Mouse (Mus musculus): ENCODE measurements at regions not wholly inside any gene's neighbourhood (a gene's known extent, or its start where the extent isn't known, plus 50 kb on each side); places are given as distances from the start of the nearest gene placed in this dataset.

DNA sequence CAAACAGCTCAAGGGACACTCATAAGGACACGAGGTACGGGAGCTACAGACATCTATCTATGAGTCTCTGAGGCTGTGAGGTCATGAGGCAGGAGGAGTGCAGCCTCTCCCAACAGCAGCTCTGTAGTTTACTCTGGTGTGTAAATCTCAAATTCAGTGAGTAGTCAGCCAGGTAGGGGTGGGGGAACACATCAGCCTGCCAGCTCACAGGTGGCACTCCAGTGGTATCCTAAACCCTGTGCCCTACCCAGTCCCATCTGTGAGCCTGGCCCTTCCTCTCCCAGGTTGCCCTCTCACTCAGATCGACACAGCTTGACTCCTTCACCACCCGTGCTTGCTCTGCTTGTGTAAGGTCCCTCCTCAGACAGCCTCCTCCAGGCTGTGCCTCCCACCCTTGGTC lies 202.2 kb downstream of the Sipa1l2 start:
- no peaks in the 10 kb centered on the region for H3K4me1 ChIP-seq (ENCODE audit: insufficient read depth)
- H3K27me3 ChIP-seq (ENCODE audit: insufficient read depth, low read length), result no peaks in the 10 kb centered on the region
- TF ChIP-seq CTCF (IDR thresholded peaks at IDR 0.05; ENCODE audit: low read depth), result no peak
- ATAC-seq (no peak), DNase-seq (no peak)
- H3K4me2 ChIP-seq (ENCODE audit: low read depth), result no peak overlapping the region
- H3K4me3 ChIP-seq (ENCODE audit: low read depth, low read length), result no peak overlapping the region
- no peak overlapping the region for H3K9ac ChIP-seq
- H3K36me3 ChIP-seq (ENCODE audit: insufficient read depth), result no peaks in the 10 kb centered on the region
- H3K27ac ChIP-seq (ENCODE audit: low read depth, low read length), result no peak overlapping the region
- H3K9me3 ChIP-seq (ENCODE audit: low read length), result no peaks in the 10 kb centered on the region
- 83% methylated on average over 4 of the region's 4 CpGs for WGBS

- ATAC-seq (no peak), DNase-seq (no peak)
- no peaks in the 10 kb centered on the region for H3K36me3 ChIP-seq (ENCODE audit: insufficient read depth)
- no peak overlapping the region for H3K4me2 ChIP-seq (ENCODE audit: low read depth)
- WGBS, result 79% methylated on average over 5 of the region's 5 CpGs
- H3K27me3 ChIP-seq (ENCODE audit: insufficient read depth, low read length), result no peaks in the 10 kb centered on the region
- no peak for TF ChIP-seq CTCF (IDR thresholded peaks at IDR 0.05; ENCODE audit: low read depth)
- H3K9me3 ChIP-seq (ENCODE audit: low read length), result 0 out of 2 replicates have a peak, but pooled peaks cover 6% of the 10 kb centered on the region
- no peak overlapping the region for H3K9ac ChIP-seq
- H3K4me3 ChIP-seq (ENCODE audit: low read depth, low read length), result no peak overlapping the region
- no peaks in the 10 kb centered on the region for H3K4me1 ChIP-seq (ENCODE audit: insufficient read depth)
- H3K27ac ChIP-seq (ENCODE audit: low read depth, low read length), result no peak overlapping the region
Observed at GRCm38 (mm10) chr8:125365004-125365403, 204.6 kb downstream of the Sipa1l2 start.

GRCm38 (mm10) chr8:125359456-125359855 lies 210.2 kb downstream of the Sipa1l2 start:
- no peaks in the 10 kb centered on the region for H3K27me3 ChIP-seq (ENCODE audit: insufficient read depth, low read length)
- 0 out of 2 replicates have a peak, but pooled peaks cover 12% of the 10 kb centered on the region for H3K9me3 ChIP-seq (ENCODE audit: low read length)
- no peak overlapping the region for H3K27ac ChIP-seq (ENCODE audit: low read depth, low read length)
- ATAC-seq (no peak), DNase-seq (no peak)
- TF ChIP-seq CTCF (IDR thresholded peaks at IDR 0.05; ENCODE audit: low read depth), result no peak
- WGBS, result 61% methylated on average over 2 of the region's 2 CpGs
- no peak overlapping the region for H3K4me2 ChIP-seq (ENCODE audit: low read depth)
- H3K36me3 ChIP-seq (ENCODE audit: insufficient read depth), result no peaks in the 10 kb centered on the region
- H3K4me1 ChIP-seq (ENCODE audit: insufficient read depth), result no peaks in the 10 kb centered on the region
- no peak overlapping the region for H3K9ac ChIP-seq
- no peak overlapping the region for H3K4me3 ChIP-seq (ENCODE audit: low read depth, low read length)

GRCm38 (mm10) chr8:125357759-125358158 lies 211.8 kb downstream of the Sipa1l2 start:
- Histone ChIP-seq H3K9ac (no peak overlapping the region), H3K27me3 (ENCODE audit: insufficient read depth, low read length) (no peaks in the 10 kb centered on the region), H3K36me3 (ENCODE audit: insufficient read depth) (no peaks in the 10 kb centered on the region), H3K9me3 (ENCODE audit: low read length) (0 out of 2 replicates have a peak, but pooled peaks cover 12% of the 10 kb centered on the region), H3K4me1 (ENCODE audit: insufficient read depth) (no peaks in the 10 kb centered on the region), H3K4me3 (ENCODE audit: low read depth, low read length) (no peak overlapping the region), H3K4me2 (ENCODE audit: low read depth) (no peak overlapping the region), H3K27ac (ENCODE audit: low read depth, low read length) (no peak overlapping the region)
- ATAC-seq (no peak), DNase-seq (no peak)
- TF ChIP-seq CTCF (IDR thresholded peaks at IDR 0.05; ENCODE audit: low read depth), result no peak
- 83% methylated on average over 3 of the region's 3 CpGs for WGBS

- no peak for TF ChIP-seq CTCF (IDR thresholded peaks at IDR 0.05; ENCODE audit: low read depth)
- peak; percentile 63 for ATAC-seq
- Histone ChIP-seq H3K9me3 (ENCODE audit: low read length) (0 out of 2 replicates have a peak, but pooled peaks cover 7% of the 10 kb centered on the region), H3K4me1 (ENCODE audit: insufficient read depth) (no peaks in the 10 kb centered on the region), H3K27me3 (ENCODE audit: insufficient read depth, low read length) (no peaks in the 10 kb centered on the region), H3K27ac (ENCODE audit: low read depth, low read length) (no peak overlapping the region), H3K9ac (no peak overlapping the region), H3K4me3 (ENCODE audit: low read depth, low read length) (no peak overlapping the region), H3K36me3 (ENCODE audit: insufficient read depth) (no peaks in the 10 kb centered on the region), H3K4me2 (ENCODE audit: low read depth) (no peak overlapping the region)
- DNase-seq, result no peak
- WGBS, result 43% methylated on average over 7 of the region's 7 CpGs
Observed at GRCm38 (mm10) chr8:125355059-125355509, 214.5 kb downstream of the Sipa1l2 start.

DNA sequence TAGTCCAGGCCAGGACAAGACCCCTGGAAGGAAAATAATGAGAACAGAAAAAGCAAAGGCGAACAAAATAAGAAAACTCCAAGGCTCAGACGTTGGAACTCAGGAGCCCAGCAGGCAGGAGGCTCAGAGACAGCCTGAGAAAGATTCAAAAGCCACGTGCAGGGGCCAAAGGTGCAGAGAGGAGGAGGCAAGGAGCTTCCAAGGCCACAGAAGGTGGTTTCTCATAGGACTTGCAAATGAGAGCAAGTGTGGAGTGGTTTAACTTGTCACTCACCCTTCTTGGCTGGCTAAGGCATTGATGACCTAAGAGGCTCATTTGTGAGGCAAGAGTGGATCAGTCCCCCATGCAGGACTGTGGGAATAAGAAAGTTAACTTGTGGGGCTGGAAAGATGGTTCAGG lies 217.3 kb downstream of the Sipa1l2 start:
- no peaks in the 10 kb centered on the region for H3K4me1 ChIP-seq (ENCODE audit: insufficient read depth)
- ATAC-seq (no peak), DNase-seq (no peak)
- no peaks in the 10 kb centered on the region for H3K27me3 ChIP-seq (ENCODE audit: insufficient read depth, low read length)
- no peak for TF ChIP-seq CTCF (IDR thresholded peaks at IDR 0.05; ENCODE audit: low read depth)
- H3K27ac ChIP-seq (ENCODE audit: low read depth, low read length), result no peak overlapping the region
- H3K9me3 ChIP-seq (ENCODE audit: low read length), result no peaks in the 10 kb centered on the region
- no peak overlapping the region for H3K4me2 ChIP-seq (ENCODE audit: low read depth)
- WGBS, result 24% methylated on average over 3 of the region's 3 CpGs
- no peak overlapping the region for H3K9ac ChIP-seq
- H3K4me3 ChIP-seq (ENCODE audit: low read depth, low read length), result no peak overlapping the region
- no peaks in the 10 kb centered on the region for H3K36me3 ChIP-seq (ENCODE audit: insufficient read depth)

DNA sequence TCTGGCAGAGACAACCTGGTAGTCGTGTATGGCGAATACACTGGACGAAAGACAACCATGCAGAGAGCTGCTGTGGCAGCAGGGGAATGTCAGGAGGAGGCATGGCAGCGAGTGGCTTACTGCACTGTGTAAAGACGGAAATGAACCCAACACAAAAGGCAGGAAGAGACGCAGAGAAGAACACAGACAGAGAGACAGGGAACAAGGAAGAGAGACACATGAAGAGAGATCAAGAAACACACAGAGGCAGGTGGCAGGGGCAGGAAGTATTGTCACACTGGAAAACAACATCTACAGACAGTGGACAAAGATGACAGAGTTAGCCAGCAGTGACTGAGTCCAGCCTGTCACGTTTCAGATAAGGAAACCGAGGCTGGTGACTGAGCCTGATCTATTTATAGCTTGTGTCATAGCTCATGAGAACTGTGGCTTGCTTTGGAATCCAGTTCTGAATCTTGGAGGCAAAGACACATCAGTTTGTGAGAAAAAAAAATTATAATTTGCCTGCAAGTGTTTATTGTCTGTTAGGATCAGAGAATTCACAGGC lies 218.0 kb downstream of the Sipa1l2 start:
- no peaks in the 10 kb centered on the region for H3K27me3 ChIP-seq (ENCODE audit: insufficient read depth, low read length)
- no peak overlapping the region for H3K4me2 ChIP-seq (ENCODE audit: low read depth)
- no peak overlapping the region for H3K4me3 ChIP-seq (ENCODE audit: low read depth, low read length)
- DNase-seq, result no peak
- H3K36me3 ChIP-seq (ENCODE audit: insufficient read depth), result no peaks in the 10 kb centered on the region
- H3K9me3 ChIP-seq (ENCODE audit: low read length), result no peaks in the 10 kb centered on the region
- no peak for TF ChIP-seq CTCF (IDR thresholded peaks at IDR 0.05; ENCODE audit: low read depth)
- WGBS, result 72% methylated on average over 8 of the region's 8 CpGs
- no peak overlapping the region for H3K27ac ChIP-seq (ENCODE audit: low read depth, low read length)
- H3K9ac ChIP-seq, result no peak overlapping the region
- ATAC-seq, result no peak
- H3K4me1 ChIP-seq (ENCODE audit: insufficient read depth), result no peaks in the 10 kb centered on the region

Measured in forebrain, postnatal 0 days (tissue).